Mouse (Mus musculus): Measurements from ENCODE around the gene Ncapg. TPM values are rescaled to one million over a fixed set of nuclear protein-coding genes. Genes with fewer than 3 reads are reported as not detected.
A peak's percentile ranks its signal among the peaks of the same experiment; 100 is the strongest.
"Not testable (repeated sequence)": the region's sequence is repeated elsewhere in the genome, so short reads cannot be mapped to it uniquely, and the experiment has no call there.

Gene Ncapg
- polyA plus RNA-seq, 1 experiment from 2014 or later, result 13.3 TPM

DNA sequence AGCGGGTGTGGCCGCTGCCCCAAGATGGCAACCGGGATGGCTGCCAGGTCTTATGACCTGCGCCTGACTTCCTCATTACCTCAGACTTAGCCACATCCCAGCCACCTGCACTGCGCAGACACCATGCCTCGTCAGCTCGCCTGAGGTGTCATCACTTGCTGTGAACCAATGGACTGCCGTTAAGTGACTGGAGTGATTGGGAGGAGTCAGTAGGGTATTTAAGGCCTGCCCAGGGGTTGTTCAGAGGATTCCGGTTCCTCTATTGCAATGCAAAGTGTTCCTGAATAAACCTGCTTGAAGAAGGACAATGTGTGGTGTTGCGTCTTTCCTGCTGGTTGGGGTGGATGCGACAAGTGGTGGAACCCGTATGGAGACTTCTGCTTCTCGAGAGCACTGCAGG lies 11.3 kb upstream of the Ncapg start:
- ATAC-seq (ENCODE audit: low FRiP score, low TSS enrichment); H3K9ac ChIP-seq (replicated peaks; ENCODE audit: low read length): not testable (repeated sequence)
- 96% methylated on average over 13 of the region's 13 CpGs for WGBS

GRCm38 (mm10) chr5:45668324-45668723 lies 1.4 kb upstream of the Ncapg start:
- no peak overlapping the region for H3K27ac ChIP-seq (replicated peaks; ENCODE audit: low read depth, low read length)
- DNase-seq, result peak; percentile 89
- H3K4me3 ChIP-seq (replicated peaks; ENCODE audit: low read depth, low read length), result peak overlapping the region; percentile 75; the same call in 1 of the 2 replicates
- H3K4me1 ChIP-seq (ENCODE audit: control insufficient read depth, insufficient read depth, low read length), result 0 out of 2 replicates have a peak, but pooled peaks cover 5% of the 10 kb centered on the region
- no peak for ATAC-seq (ENCODE audit: low FRiP score, low TSS enrichment)
- no peaks in the 10 kb centered on the region for H3K9me3 ChIP-seq (ENCODE audit: control insufficient read depth, low read length)
- H3K4me2 ChIP-seq (ENCODE audit: low read length), result peak overlapping the region; percentile 98
- no peaks in the 10 kb centered on the region for H3K27me3 ChIP-seq (ENCODE audit: control insufficient read depth, insufficient read depth, low read length)
- 19% methylated on average over 3 of the region's 3 CpGs for WGBS
- H3K36me3 ChIP-seq (ENCODE audit: control insufficient read depth, insufficient read depth, low read length), result no peaks in the 10 kb centered on the region
- H3K9ac ChIP-seq (replicated peaks; ENCODE audit: low read length), result no peak overlapping the region

More for the DNA sequence above, 11.3 kb upstream of the Ncapg start:
- H3K9me3 ChIP-seq (ENCODE audit: control insufficient read depth, low read length); H3K27ac ChIP-seq (replicated peaks; ENCODE audit: low read depth, low read length); DNase-seq; H3K36me3 ChIP-seq (ENCODE audit: control insufficient read depth, insufficient read depth, low read length); H3K4me1 ChIP-seq (ENCODE audit: control insufficient read depth, insufficient read depth, low read length); H3K4me3 ChIP-seq (replicated peaks; ENCODE audit: low read depth, low read length); H3K4me2 ChIP-seq (ENCODE audit: low read length); H3K27me3 ChIP-seq (ENCODE audit: control insufficient read depth, insufficient read depth, low read length): not testable (repeated sequence)

DNA sequence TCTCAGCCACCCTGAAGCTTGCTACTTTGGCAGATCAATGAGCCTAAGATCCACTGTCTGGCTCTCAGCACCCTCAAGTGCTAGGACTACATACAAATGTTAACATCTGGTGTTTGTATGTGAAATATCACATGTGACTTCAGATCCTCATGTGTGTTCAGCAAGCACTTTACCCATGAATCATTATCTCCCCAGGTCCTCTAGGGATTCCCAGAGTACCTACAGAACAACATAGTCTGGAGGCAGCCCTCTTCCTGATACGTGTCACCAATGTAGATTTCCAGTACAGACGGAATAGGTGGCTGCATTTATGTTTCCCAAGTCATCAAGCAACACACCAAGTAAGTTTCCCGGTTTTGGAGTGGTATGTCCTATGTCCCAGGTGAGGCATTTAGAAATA lies 888 bp upstream of the Ncapg start:
- Histone ChIP-seq H3K4me2 (ENCODE audit: low read length) (peak overlapping the region; percentile 98), H3K36me3 (ENCODE audit: control insufficient read depth, insufficient read depth, low read length) (no peaks in the 10 kb centered on the region), H3K27ac (replicated peaks; ENCODE audit: low read depth, low read length) (no peak overlapping the region; the same call in 1 of the 2 replicates), H3K4me3 (replicated peaks; ENCODE audit: low read depth, low read length) (peak overlapping the region; percentile 75), H3K4me1 (ENCODE audit: control insufficient read depth, insufficient read depth, low read length) (0 out of 2 replicates have a peak, but pooled peaks cover 5% of the 10 kb centered on the region), H3K9me3 (ENCODE audit: control insufficient read depth, low read length) (no peaks in the 10 kb centered on the region), H3K9ac (replicated peaks; ENCODE audit: low read length) (peak overlapping the region; percentile 71), H3K27me3 (ENCODE audit: control insufficient read depth, insufficient read depth, low read length) (no peaks in the 10 kb centered on the region)
- peak; percentile 4; the same call in 1 of the 2 replicates for ATAC-seq (ENCODE audit: low FRiP score, low TSS enrichment)
- peak; percentile 42 for DNase-seq
- 2% methylated on average over 3 of the region's 3 CpGs for WGBS

DNA sequence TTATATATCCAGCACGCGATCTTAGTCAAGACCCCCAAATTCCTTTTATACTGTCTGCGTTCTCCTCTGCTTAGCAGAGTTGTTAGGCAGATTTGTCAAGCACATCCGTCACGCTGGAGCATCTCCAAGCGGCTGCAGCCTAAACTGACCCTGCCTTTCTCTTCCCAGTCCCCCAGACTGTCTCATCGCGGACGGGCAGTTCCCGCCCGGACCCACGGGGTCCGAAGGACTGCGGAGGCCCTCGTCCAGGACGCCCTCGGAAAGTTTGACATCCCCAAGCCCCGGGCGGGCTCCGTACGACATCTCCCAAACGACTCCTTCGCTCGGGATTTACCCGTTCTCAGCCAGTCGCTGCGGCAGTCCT lies 503 bp upstream of the Ncapg start:
- H3K9me3 ChIP-seq (ENCODE audit: control insufficient read depth, low read length), result no peaks in the 10 kb centered on the region
- DNase-seq (no peak), ATAC-seq (ENCODE audit: low FRiP score, low TSS enrichment) (peak; percentile 72; the same call in 1 of the 2 replicates)
- H3K4me3 ChIP-seq (replicated peaks; ENCODE audit: low read depth, low read length), result peak overlapping the region; percentile 75
- WGBS, result under 1% methylated on average over 27 of the region's 27 CpGs
- peak overlapping the region; percentile 77 for H3K27ac ChIP-seq (replicated peaks; ENCODE audit: low read depth, low read length)
- H3K4me2 ChIP-seq (ENCODE audit: low read length), result peak overlapping the region; percentile 98
- H3K27me3 ChIP-seq (ENCODE audit: control insufficient read depth, insufficient read depth, low read length), result no peaks in the 10 kb centered on the region
- no peaks in the 10 kb centered on the region for H3K36me3 ChIP-seq (ENCODE audit: control insufficient read depth, insufficient read depth, low read length)
- 0 out of 2 replicates have a peak, but pooled peaks cover 5% of the 10 kb centered on the region for H3K4me1 ChIP-seq (ENCODE audit: control insufficient read depth, insufficient read depth, low read length)
- peak overlapping the region; percentile 71 for H3K9ac ChIP-seq (replicated peaks; ENCODE audit: low read length)

DNA sequence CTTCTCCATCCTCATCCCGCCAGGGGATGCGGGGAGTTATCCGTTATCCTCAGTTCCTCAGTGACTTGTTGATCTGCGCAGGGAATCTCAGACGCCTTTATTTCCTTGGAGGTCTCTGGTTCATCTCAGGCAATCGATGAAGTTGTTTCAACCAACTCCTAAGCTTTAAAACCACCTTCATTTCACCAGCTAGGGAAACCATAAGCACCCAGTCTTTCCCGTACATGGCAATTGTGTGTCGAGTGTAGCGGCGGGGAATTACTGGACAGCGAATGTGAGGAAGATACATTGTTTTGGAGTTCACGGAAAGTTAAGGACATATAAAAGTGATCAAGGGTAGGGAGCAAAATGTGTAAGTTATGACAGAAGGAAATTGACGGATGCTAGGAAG lies 556 bp downstream of the Ncapg start:
- H3K27ac ChIP-seq (replicated peaks; ENCODE audit: low read depth, low read length), result no peak overlapping the region
- ATAC-seq (ENCODE audit: low FRiP score, low TSS enrichment) (no peak), DNase-seq (no peak)

DNA sequence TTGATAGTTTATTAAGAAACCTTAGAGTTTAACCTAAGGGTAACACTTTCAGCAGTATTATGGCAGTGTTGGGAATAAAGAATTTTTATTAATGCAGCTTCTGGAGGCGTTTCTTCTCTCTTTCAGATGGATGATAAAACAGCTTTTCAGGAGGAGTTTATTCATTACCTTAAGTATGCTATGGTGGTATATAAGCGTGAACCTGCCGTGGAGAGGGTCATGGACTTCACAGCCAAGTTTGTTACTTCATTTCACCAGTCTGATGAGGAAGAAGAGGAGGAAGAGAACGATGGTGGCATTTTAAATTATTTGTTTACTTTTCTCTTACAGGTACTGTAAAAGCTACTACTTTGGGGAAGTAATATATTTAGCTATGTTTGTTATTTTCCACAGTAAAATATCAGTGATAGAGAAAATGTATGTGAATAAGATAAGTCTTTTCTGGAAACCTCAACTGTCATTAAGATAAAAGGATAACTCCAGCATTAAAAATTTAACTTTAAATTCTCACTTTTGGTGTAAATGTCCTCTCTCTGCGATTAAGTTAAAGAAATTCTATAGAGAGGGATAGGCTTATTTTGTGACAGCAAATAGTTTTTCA lies 1.3 kb downstream of the Ncapg start:
- Histone ChIP-seq H3K27ac (replicated peaks; ENCODE audit: low read depth, low read length) (no peak overlapping the region), H3K27me3 (ENCODE audit: control insufficient read depth, insufficient read depth, low read length) (no peaks in the 10 kb centered on the region), H3K4me3 (replicated peaks; ENCODE audit: low read depth, low read length) (peak overlapping the region; percentile 75), H3K9me3 (ENCODE audit: control insufficient read depth, low read length) (no peaks in the 10 kb centered on the region), H3K36me3 (ENCODE audit: control insufficient read depth, insufficient read depth, low read length) (no peaks in the 10 kb centered on the region), H3K9ac (replicated peaks; ENCODE audit: low read length) (no peak overlapping the region), H3K4me1 (ENCODE audit: control insufficient read depth, insufficient read depth, low read length) (0 out of 2 replicates have a peak, but pooled peaks cover 5% of the 10 kb centered on the region), H3K4me2 (ENCODE audit: low read length) (peak overlapping the region; percentile 98)
- no peak for DNase-seq
- no peak for ATAC-seq (ENCODE audit: low FRiP score, low TSS enrichment)
- 50% methylated on average over 5 of the region's 5 CpGs for WGBS

More for the DNA sequence above, 556 bp downstream of the Ncapg start:
- Histone ChIP-seq H3K4me1 (ENCODE audit: control insufficient read depth, insufficient read depth, low read length) (0 out of 2 replicates have a peak, but pooled peaks cover 5% of the 10 kb centered on the region), H3K36me3 (ENCODE audit: control insufficient read depth, insufficient read depth, low read length) (no peaks in the 10 kb centered on the region), H3K4me3 (replicated peaks; ENCODE audit: low read depth, low read length) (peak overlapping the region; percentile 75), H3K4me2 (ENCODE audit: low read length) (peak overlapping the region; percentile 98), H3K9ac (replicated peaks; ENCODE audit: low read length) (peak overlapping the region; percentile 57), H3K9me3 (ENCODE audit: control insufficient read depth, low read length) (no peaks in the 10 kb centered on the region), H3K27me3 (ENCODE audit: control insufficient read depth, insufficient read depth, low read length) (no peaks in the 10 kb centered on the region)
- WGBS, result under 1% methylated on average over 13 of the region's 13 CpGs

- no peaks in the 10 kb centered on the region for H3K9me3 ChIP-seq (ENCODE audit: control insufficient read depth, low read length)
- no peak for ATAC-seq (ENCODE audit: low FRiP score, low TSS enrichment)
- no peak overlapping the region for H3K4me2 ChIP-seq (ENCODE audit: low read length)
- 88% methylated on average over 1 of the region's 1 CpGs for WGBS
- no peaks in the 10 kb centered on the region for H3K4me1 ChIP-seq (ENCODE audit: control insufficient read depth, insufficient read depth, low read length)
- no peak overlapping the region for H3K9ac ChIP-seq (replicated peaks; ENCODE audit: low read length)
- no peak for DNase-seq
- no peak overlapping the region for H3K4me3 ChIP-seq (replicated peaks; ENCODE audit: low read depth, low read length)
- H3K27ac ChIP-seq (replicated peaks; ENCODE audit: low read depth, low read length), result no peak overlapping the region
- H3K36me3 ChIP-seq (ENCODE audit: control insufficient read depth, insufficient read depth, low read length), result no peaks in the 10 kb centered on the region
- H3K27me3 ChIP-seq (ENCODE audit: control insufficient read depth, insufficient read depth, low read length), result no peaks in the 10 kb centered on the region
Observed at GRCm38 (mm10) chr5:45675032-45675431, 5.3 kb downstream of the Ncapg start.

GRCm38 (mm10) chr5:45677639-45678038 lies 7.9 kb downstream of the Ncapg start:
- WGBS, result 87% methylated on average over 4 of the region's 4 CpGs
- H3K9me3 ChIP-seq (ENCODE audit: control insufficient read depth, low read length), result no peaks in the 10 kb centered on the region
- no peak overlapping the region for H3K4me2 ChIP-seq (ENCODE audit: low read length)
- H3K9ac ChIP-seq (replicated peaks; ENCODE audit: low read length), result no peak overlapping the region
- no peaks in the 10 kb centered on the region for H3K27me3 ChIP-seq (ENCODE audit: control insufficient read depth, insufficient read depth, low read length)
- no peak overlapping the region for H3K4me3 ChIP-seq (replicated peaks; ENCODE audit: low read depth, low read length)
- no peak for DNase-seq
- no peak for ATAC-seq (ENCODE audit: low FRiP score, low TSS enrichment)
- H3K27ac ChIP-seq (replicated peaks; ENCODE audit: low read depth, low read length), result no peak overlapping the region
- H3K36me3 ChIP-seq (ENCODE audit: control insufficient read depth, insufficient read depth, low read length), result no peaks in the 10 kb centered on the region
- H3K4me1 ChIP-seq (ENCODE audit: control insufficient read depth, insufficient read depth, low read length), result no peaks in the 10 kb centered on the region

DNA sequence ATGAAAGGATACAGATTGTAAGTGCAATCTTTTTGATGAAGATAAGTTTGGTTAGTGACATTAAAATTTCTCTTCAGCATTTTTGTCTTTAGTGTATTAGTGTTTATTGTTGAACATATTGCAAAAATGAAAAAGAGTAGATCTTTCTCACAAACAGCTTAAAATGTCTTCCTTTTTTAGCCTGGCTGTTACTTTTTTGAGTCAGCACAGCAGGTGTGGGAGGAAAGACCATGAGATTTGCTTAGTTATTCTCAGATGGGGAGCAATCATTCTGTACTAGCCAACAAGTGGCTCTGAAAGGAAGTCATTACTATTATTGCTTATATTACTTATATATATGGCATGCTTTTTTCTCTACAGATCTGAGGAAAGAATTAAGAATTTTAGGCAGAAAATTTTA lies 10.2 kb downstream of the Ncapg start:
- H3K36me3 ChIP-seq (ENCODE audit: control insufficient read depth, insufficient read depth, low read length), result no peaks in the 10 kb centered on the region
- no peaks in the 10 kb centered on the region for H3K27me3 ChIP-seq (ENCODE audit: control insufficient read depth, insufficient read depth, low read length)
- no peaks in the 10 kb centered on the region for H3K9me3 ChIP-seq (ENCODE audit: control insufficient read depth, low read length)
- DNase-seq (no peak), ATAC-seq (ENCODE audit: low FRiP score, low TSS enrichment) (no peak)
- H3K27ac ChIP-seq (replicated peaks; ENCODE audit: low read depth, low read length), result no peak overlapping the region
- H3K4me2 ChIP-seq (ENCODE audit: low read length), result no peak overlapping the region
- no peaks in the 10 kb centered on the region for H3K4me1 ChIP-seq (ENCODE audit: control insufficient read depth, insufficient read depth, low read length)
- no peak overlapping the region for H3K9ac ChIP-seq (replicated peaks; ENCODE audit: low read length)
- H3K4me3 ChIP-seq (replicated peaks; ENCODE audit: low read depth, low read length), result no peak overlapping the region
